Mouse (Mus musculus) embryonic facial prominence, embryonic 15.5 days (tissue): ENCODE results near the gene Ptgir. TPM values are rescaled to one million over a fixed set of nuclear protein-coding genes. Genes with fewer than 3 reads are reported as not detected.

Source experiments
- ATAC-seq: fragments of 200-750 bp; cut with Nextera tagmentation; 2 replicates; pipeline ENCODE4 v1.8.0; 2017; ENCODE audit warnings: low read depth, moderate TSS enrichment; ENCODE audit not compliant: insufficient number of reproducible peaks, low FRiP score, low TSS enrichment
- H3K27ac ChIP-seq: fragments of 300-500 bp; sonication (generic); replicated peaks from 2 replicates; pipeline ENCODE4 v1.5.1; 2015; ENCODE audit warnings: mild to moderate bottlenecking, inconsistent platforms
- H3K27me3 ChIP-seq: fragments of 300-500 bp; sonication (generic); 2 replicates; pipeline ENCODE4 v1.6.1; 2015; ENCODE audit warnings: inconsistent platforms
- H3K36me3 ChIP-seq: fragments of 300-500 bp; sonication (generic); 2 replicates; pipeline ENCODE4 v1.6.1; 2015; ENCODE audit warnings: mild to moderate bottlenecking, inconsistent platforms
- H3K4me1 ChIP-seq: fragments of 300-500 bp; sonication (generic); 2 replicates; pipeline ENCODE4 v1.6.1; 2015; ENCODE audit warnings: inconsistent platforms
- H3K4me2 ChIP-seq: fragments of 300-500 bp; sonication (generic); replicated peaks from 2 replicates; pipeline ENCODE4 v1.6.1; 2015; ENCODE audit warnings: mild to moderate bottlenecking, inconsistent platforms
- H3K4me3 ChIP-seq: fragments of 300-500 bp; sonication (generic); replicated peaks from 2 replicates; pipeline ENCODE4 v1.5.1; 2015; ENCODE audit warnings: mild to moderate bottlenecking, inconsistent platforms
- H3K9ac ChIP-seq: fragments of 300-500 bp; sonication (generic); 2 replicates; pipeline ENCODE4 v1.6.1; 2015; ENCODE audit warnings: inconsistent platforms
- H3K9me3 ChIP-seq: fragments of 300-500 bp; sonication (generic); replicated peaks from 2 replicates; pipeline ENCODE4 v1.6.1; 2016; ENCODE audit warnings: inconsistent platforms
- WGBS: fragments of 180-500 bp; shearing (Covaris S2); methylation state at CpG from one replicate; pipeline ENCODE4 v1.1.7; 2015; 5-methylcytosine and 5-hydroxymethylcytosine counted together
- polyA plus RNA-seq: library from polyadenylated mRNA; unstranded; fragments of >200 nt; fragmentation: Nextera tagmentation; extraction: Ambion mirVana; gene quantifications from 2 replicates; pipeline ENCODE4 v1.2.1, GENCODE M21; 2015

The Ptgir gene
- polyA plus RNA-seq, 1 experiment from 2014 or later: 3.1 TPM

- peak overlapping the region; percentile 88 for H3K27ac ChIP-seq
- H3K9me3 ChIP-seq: no peaks in the 10 kb centered on the region
- H3K4me3 ChIP-seq: peak overlapping the region; percentile 87
- WGBS: 5% methylated on average over 11 of the region's 11 CpGs
- H3K27me3 ChIP-seq: no peaks in the 10 kb centered on the region
- peaks cover 18% of the 10 kb centered on the region for H3K36me3 ChIP-seq
- ATAC-seq: no peak
- H3K9ac ChIP-seq: peak overlapping the region; percentile 83
- H3K4me2 ChIP-seq: peak overlapping the region; percentile 89
- peaks cover 39% of the 10 kb centered on the region for H3K4me1 ChIP-seq
Measured at GRCm38 (mm10) chr7:16876006-16876405, 30.3 kb upstream of the Ptgir start.

GRCm38 (mm10) chr7:16876608-16877007 lies 29.7 kb upstream of the Ptgir start:
- H3K27ac ChIP-seq: peak overlapping the region; percentile 88
- H3K27me3 ChIP-seq: no peaks in the 10 kb centered on the region
- H3K9ac ChIP-seq: peak overlapping the region; percentile 83; the same call in 1 of the 2 replicates
- 5% methylated on average over 13 of the region's 13 CpGs for WGBS
- peak overlapping the region; percentile 87 for H3K4me3 ChIP-seq
- H3K9me3 ChIP-seq: no peaks in the 10 kb centered on the region
- peaks cover 40% of the 10 kb centered on the region for H3K4me1 ChIP-seq
- H3K36me3 ChIP-seq: peaks cover 18% of the 10 kb centered on the region
- ATAC-seq: no peak
- H3K4me2 ChIP-seq: peak overlapping the region; percentile 89

GRCm38 (mm10) chr7:16877717-16878116 lies 28.6 kb upstream of the Ptgir start:
- H3K27ac ChIP-seq: no peak overlapping the region
- ATAC-seq: no peak

GRCm38 (mm10) chr7:16879796-16880547 lies 26.3 kb upstream of the Ptgir start:
- H3K4me1 ChIP-seq: peaks cover 37% of the 10 kb centered on the region
- H3K9me3 ChIP-seq: no peaks in the 10 kb centered on the region
- H3K9ac ChIP-seq: no peak overlapping the region
- H3K27ac ChIP-seq: peak overlapping the region; percentile 63
- WGBS: 34% methylated on average over 9 of the region's 9 CpGs
- no peak for ATAC-seq
- H3K4me3 ChIP-seq: no peak overlapping the region
- peaks cover 27% of the 10 kb centered on the region for H3K36me3 ChIP-seq
- H3K4me2 ChIP-seq: no peak overlapping the region
- no peaks in the 10 kb centered on the region for H3K27me3 ChIP-seq

More at GRCm38 (mm10) chr7:16877717-16878116, 28.6 kb upstream of the Ptgir start:
- Histone ChIP-seq H3K36me3 (peaks cover 19% of the 10 kb centered on the region), H3K4me1 (peaks cover 40% of the 10 kb centered on the region), H3K9me3 (no peaks in the 10 kb centered on the region), H3K4me2 (no peak overlapping the region), H3K4me3 (no peak overlapping the region), H3K9ac (no peak overlapping the region), H3K27me3 (no peaks in the 10 kb centered on the region)
- 72% methylated on average over 3 of the region's 3 CpGs for WGBS

- no peak overlapping the region for H3K4me3 ChIP-seq
- peaks cover 2% of the 10 kb centered on the region; the same call in 1 of the 2 replicates for H3K27me3 ChIP-seq
- 23% methylated on average over 5 of the region's 5 CpGs for WGBS
- H3K4me1 ChIP-seq: peaks cover 37% of the 10 kb centered on the region
- H3K9ac ChIP-seq: no peak overlapping the region
- H3K9me3 ChIP-seq: no peaks in the 10 kb centered on the region
- H3K36me3 ChIP-seq: peaks cover 34% of the 10 kb centered on the region
- H3K4me2 ChIP-seq: no peak overlapping the region
- no peak for ATAC-seq
- peak overlapping the region; percentile 63 for H3K27ac ChIP-seq
Measured at GRCm38 (mm10) chr7:16880615-16881014, 25.7 kb upstream of the Ptgir start.

- no peak for ATAC-seq
- Histone ChIP-seq H3K4me2 (no peak overlapping the region), H3K4me1 (peaks cover 24% of the 10 kb centered on the region), H3K9ac (no peak overlapping the region), H3K27me3 (peaks cover 11% of the 10 kb centered on the region; the same call in 1 of the 2 replicates), H3K27ac (no peak overlapping the region), H3K36me3 (peaks cover 57% of the 10 kb centered on the region), H3K4me3 (no peak overlapping the region), H3K9me3 (peaks cover 6% of the 10 kb centered on the region; the same call in 1 of the 2 replicates)
- 89% methylated on average over 6 of the region's 6 CpGs for WGBS
Measured at GRCm38 (mm10) chr7:16883162-16883561, 23.1 kb upstream of the Ptgir start.

- peaks cover 6% of the 10 kb centered on the region; the same call in 1 of the 2 replicates for H3K9me3 ChIP-seq
Measured at GRCm38 (mm10) chr7:16884334-16884733, 22.0 kb upstream of the Ptgir start.

GRCm38 (mm10) chr7:16885271-16885776 lies 21.0 kb upstream of the Ptgir start:
- Histone ChIP-seq H3K9me3 (peaks cover 6% of the 10 kb centered on the region; the same call in 1 of the 2 replicates), H3K27ac (0 out of 2 replicates have a peak overlapping the region, but pooled peaks have one; percentile 7), H3K4me2 (peak overlapping the region; percentile 37), H3K36me3 (peaks cover 54% of the 10 kb centered on the region), H3K4me3 (peak overlapping the region; percentile 39), H3K9ac (no peak overlapping the region), H3K4me1 (peaks cover 33% of the 10 kb centered on the region), H3K27me3 (peaks cover 11% of the 10 kb centered on the region; the same call in 1 of the 2 replicates)
- ATAC-seq: peak; percentile 27; the same call in 1 of the 2 replicates
- WGBS: 19% methylated on average over 91 of the region's 95 CpGs

More at GRCm38 (mm10) chr7:16884334-16884733, 22.0 kb upstream of the Ptgir start:
- peaks cover 56% of the 10 kb centered on the region for H3K36me3 ChIP-seq
- H3K4me2 ChIP-seq: no peak overlapping the region
- peaks cover 30% of the 10 kb centered on the region for H3K4me1 ChIP-seq
- no peak overlapping the region for H3K9ac ChIP-seq
- ATAC-seq: no peak
- peaks cover 11% of the 10 kb centered on the region; the same call in 1 of the 2 replicates for H3K27me3 ChIP-seq
- no peak overlapping the region for H3K4me3 ChIP-seq
- 62% methylated on average over 4 of the region's 4 CpGs for WGBS
- no peak overlapping the region for H3K27ac ChIP-seq

- H3K27me3 ChIP-seq: peaks cover 11% of the 10 kb centered on the region; the same call in 1 of the 2 replicates
- peaks cover 33% of the 10 kb centered on the region for H3K4me1 ChIP-seq
- peaks cover 54% of the 10 kb centered on the region for H3K36me3 ChIP-seq
- peaks cover 6% of the 10 kb centered on the region; the same call in 1 of the 2 replicates for H3K9me3 ChIP-seq
- peak overlapping the region; percentile 37 for H3K4me2 ChIP-seq
- H3K27ac ChIP-seq: no peak overlapping the region
- H3K4me3 ChIP-seq: peak overlapping the region; percentile 39
- no peak for ATAC-seq
- no peak overlapping the region for H3K9ac ChIP-seq
- WGBS: 56% methylated on average over 59 of the region's 59 CpGs
Measured at GRCm38 (mm10) chr7:16885905-16886304, 20.4 kb upstream of the Ptgir start.

- H3K9ac ChIP-seq: 0 out of 2 replicates have a peak overlapping the region, but pooled peaks have one; percentile 4
- peaks cover 6% of the 10 kb centered on the region; the same call in 1 of the 2 replicates for H3K9me3 ChIP-seq
- peaks cover 18% of the 10 kb centered on the region for H3K27me3 ChIP-seq
- ATAC-seq: no peak; the same call in 1 of the 2 replicates
- H3K4me3 ChIP-seq: peak overlapping the region; percentile 40
- H3K36me3 ChIP-seq: peaks cover 28% of the 10 kb centered on the region
- H3K27ac ChIP-seq: peak overlapping the region; percentile 96
- 16% methylated on average over 6 of the region's 6 CpGs for WGBS
- peak overlapping the region; percentile 67 for H3K4me2 ChIP-seq
- H3K4me1 ChIP-seq: peaks cover 69% of the 10 kb centered on the region
Measured at GRCm38 (mm10) chr7:16890536-16890935, 15.8 kb upstream of the Ptgir start.

GRCm38 (mm10) chr7:16890944-16891343 lies 15.3 kb upstream of the Ptgir start:
- Histone ChIP-seq H3K9ac (no peak overlapping the region), H3K4me1 (peaks cover 66% of the 10 kb centered on the region), H3K4me3 (peak overlapping the region; percentile 40), H3K4me2 (peak overlapping the region; percentile 67), H3K27ac (peak overlapping the region; percentile 96), H3K36me3 (peaks cover 24% of the 10 kb centered on the region), H3K27me3 (peaks cover 14% of the 10 kb centered on the region), H3K9me3 (peaks cover 3% of the 10 kb centered on the region; the same call in 1 of the 2 replicates)
- ATAC-seq: peak; percentile 85
- WGBS: 0% methylated on average over 23 of the region's 23 CpGs
